Mouse (Mus musculus) heart, postnatal 4 days (tissue): ENCODE data around the gene Slc35g1. TPM values are rescaled to one million over a fixed set of nuclear protein-coding genes. Genes with fewer than 3 reads are reported as not detected.

Source experiments
- DNase-seq: peaks from one replicate; pipeline ENCODE4 v3.0.0; 2021
- total RNA-seq, 2 experiments: library from RNA; stranded (reverse); gene quantifications; 2 replicates each; pipeline ENCODE4 v1.2.3; 2021

Slc35g1 gene
- total RNA-seq, 2 experiments from 2014 or later = 1.9 to 2.0 TPM

- DNase-seq = no peak
Observed at GRCm38 (mm10) chr19:38396633-38396970, 822 bp downstream of the Slc35g1 start.

DNA sequence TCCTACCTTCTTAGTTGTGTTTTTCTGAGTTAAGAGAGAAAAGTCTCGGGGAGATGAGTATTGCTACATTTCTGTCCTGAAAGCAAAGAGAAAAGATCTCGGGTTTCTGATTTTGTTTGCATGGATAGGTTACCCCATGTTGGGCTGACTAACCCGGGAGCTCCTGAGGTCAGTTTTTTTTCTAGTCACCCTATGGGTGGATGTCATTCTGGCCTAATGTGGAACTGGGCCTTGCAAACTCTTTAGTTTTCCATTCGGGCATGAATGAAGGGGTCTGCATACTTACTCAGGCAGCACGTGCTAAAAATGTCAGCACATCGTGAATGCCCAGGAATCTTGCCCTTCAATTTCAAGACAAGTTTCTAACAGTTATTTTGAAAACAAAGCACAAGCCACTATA is 1.2 kb downstream of the Slc35g1 start:
- no peak for DNase-seq

GRCm38 (mm10) chr19:38398966-38399365 is 3.2 kb downstream of the Slc35g1 start:
- DNase-seq = no peak

DNA sequence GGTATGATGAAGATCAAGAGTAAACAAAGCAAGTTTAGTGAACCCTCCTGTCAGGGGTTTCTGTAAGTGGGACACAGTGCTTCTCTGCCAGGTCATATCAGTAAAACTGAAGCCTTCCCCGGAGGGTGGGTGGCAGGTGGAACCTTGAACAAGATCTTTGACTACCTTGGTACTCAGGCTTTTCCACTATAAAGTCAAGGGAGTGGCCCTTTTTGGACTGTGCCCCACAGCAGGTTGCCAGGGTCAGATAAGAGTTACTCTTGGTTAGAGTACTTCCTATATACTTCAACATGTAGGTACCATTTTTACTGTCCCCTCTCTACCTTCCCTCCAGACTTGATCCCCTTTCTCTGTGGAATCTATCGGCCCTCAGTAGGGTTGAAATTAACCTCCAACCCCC is 5.1 kb downstream of the Slc35g1 start:
- DNase-seq = no peak

DNA sequence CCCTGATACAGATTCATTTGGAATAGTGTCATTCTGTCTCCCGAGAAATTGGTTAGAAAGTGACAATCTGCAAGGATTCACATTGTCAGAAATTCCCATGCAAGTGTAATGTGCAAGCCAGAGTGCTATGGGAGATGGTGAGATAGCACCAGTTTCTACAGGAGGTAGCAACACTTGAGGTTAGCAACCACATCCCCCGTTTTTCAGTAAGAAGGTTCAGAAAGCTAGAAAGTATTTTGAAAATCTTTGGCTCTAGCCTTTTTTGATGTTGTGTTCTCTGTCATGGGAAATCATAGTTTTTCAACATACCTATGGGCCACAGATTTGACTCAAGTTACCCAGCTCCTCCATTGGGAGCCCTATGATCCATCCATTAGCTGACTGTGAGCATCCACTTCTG is 5.6 kb downstream of the Slc35g1 start:
- no peak for DNase-seq

- DNase-seq = no peak
Observed at GRCm38 (mm10) chr19:38410357-38411056, 14.7 kb downstream of the Slc35g1 start.

DNA sequence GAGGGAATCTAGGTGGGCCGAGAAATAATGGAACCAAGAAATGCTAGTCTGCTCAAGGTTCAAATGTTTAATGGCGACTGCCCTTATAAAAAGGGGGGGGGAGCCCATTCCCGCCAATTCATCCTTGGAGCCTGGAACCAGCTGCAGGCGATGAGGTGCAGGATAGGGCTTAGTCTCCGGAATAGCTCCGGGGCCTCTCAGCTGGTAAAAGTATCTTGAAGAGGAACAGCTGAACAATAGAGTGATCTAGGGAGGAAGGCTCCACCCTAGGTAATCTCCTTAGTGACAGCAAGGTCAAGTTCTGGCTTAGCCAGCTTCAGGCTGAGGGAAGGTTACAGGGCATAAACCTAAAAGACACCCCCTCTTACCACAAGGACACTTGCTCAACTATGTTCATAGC is 18.1 kb downstream of the Slc35g1 start:
- no peak for DNase-seq

DNA sequence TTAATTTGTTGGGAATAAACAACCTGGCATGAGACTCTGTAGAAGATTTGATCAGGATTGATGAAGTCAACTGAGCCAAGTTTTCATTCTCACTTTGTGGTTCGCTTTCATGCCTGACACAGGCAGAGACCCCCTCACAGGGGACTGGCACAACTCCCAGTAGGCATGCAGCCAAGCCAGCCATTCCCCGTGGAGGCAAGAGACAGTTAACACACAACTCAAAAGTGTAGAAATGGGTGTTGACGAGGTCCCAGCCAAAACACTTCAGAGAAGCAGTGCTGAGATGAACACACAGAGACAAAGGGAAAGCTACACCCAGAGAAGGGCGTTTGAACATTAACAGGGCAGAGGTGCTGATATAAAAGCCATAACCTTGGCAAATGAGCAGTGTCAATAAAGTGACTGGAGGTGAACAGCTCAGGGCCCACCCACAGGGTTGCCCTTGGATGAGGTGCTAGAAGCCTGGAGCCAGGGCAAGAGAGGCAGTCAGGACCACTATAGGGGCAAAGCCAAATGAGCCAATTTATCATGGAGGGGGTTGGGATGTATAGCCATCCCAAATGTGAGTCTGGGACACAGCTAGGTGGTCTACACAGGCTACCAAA is 23.1 kb downstream of the Slc35g1 start:
- no peak for DNase-seq

DNA sequence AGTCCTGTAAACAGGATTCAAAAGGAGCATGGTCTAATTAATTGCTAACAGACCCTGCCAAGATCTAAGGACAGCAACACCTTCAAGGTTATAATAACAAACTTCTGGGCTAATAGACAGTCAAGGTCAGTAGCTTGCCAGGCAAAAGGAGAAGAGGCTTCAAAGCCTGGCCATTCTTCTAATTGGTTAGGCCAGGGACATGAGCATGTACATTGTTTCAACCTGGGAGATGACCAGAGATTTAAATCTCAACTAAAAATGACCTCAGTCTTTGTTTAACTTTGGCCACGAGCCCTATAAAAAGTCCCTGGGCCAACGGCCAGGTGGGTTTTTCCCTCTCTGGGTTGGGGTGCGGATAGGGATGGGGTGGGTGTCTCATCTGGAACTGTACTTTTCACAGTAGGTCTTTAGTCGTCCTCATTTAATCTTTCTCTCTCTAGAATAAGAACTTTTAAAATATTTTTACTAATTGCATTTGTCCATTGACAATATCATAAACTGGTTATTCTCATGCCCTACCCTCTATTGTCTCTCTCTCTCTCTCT is 25.0 kb downstream of the Slc35g1 start:
- no peak for DNase-seq

GRCm38 (mm10) chr19:38421436-38421835 is 25.7 kb downstream of the Slc35g1 start:
- DNase-seq = peak; percentile 35

GRCm38 (mm10) chr19:38422926-38423325 is 27.1 kb downstream of the Slc35g1 start:
- DNase-seq = no peak

- peak; percentile 28 for DNase-seq
Observed at GRCm38 (mm10) chr19:38423884-38424283, 28.1 kb downstream of the Slc35g1 start.

DNA sequence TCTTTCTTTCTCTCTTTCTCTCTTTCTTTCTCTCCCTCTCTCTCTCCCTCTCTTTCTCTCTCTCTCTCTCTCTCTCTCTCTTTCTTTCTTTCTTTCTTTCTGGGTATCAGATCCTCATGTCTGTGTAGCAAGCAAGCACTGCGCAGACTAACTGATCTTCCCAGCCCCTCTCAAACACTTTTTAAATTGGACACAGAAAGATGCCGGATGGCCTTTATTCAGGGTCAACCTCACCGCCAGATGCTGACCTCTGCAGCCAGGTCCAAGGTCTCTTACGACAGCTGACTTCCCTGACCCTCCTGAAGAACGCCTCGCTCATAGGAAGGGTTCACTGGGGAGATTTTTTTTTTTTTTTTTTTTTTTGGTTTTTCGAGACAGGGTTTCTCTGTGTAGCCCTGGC is 28.8 kb downstream of the Slc35g1 start:
- no peak for DNase-seq

GRCm38 (mm10) chr19:38429269-38429668 is 33.5 kb downstream of the Slc35g1 start:
- DNase-seq = peak; percentile 16

GRCm38 (mm10) chr19:38430475-38430874 is 34.7 kb downstream of the Slc35g1 start:
- DNase-seq = no peak

GRCm38 (mm10) chr19:38431326-38431725 is 35.5 kb downstream of the Slc35g1 start:
- DNase-seq = no peak

DNA sequence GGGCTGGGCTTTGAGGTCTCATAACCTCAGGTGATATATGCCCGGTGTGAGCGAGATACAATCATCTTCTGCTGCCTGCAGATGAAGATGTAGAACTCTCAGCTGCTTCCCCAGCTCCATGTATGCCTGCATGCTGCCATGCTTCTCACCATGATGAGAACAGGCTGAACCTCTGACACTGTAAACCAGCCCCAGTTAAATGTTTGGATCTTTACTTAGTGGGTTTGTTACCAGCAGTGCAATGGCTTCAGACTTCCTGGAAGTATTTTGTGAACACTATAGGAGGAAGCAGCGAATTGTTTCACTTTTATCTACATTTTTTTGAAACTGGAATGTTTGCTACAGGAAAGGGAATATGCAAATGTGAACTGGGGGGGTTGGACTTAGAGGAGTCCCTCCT is 36.2 kb downstream of the Slc35g1 start:
- no peak for DNase-seq

- no peak for DNase-seq
Observed at GRCm38 (mm10) chr19:38433381-38433780, 37.6 kb downstream of the Slc35g1 start.

DNA sequence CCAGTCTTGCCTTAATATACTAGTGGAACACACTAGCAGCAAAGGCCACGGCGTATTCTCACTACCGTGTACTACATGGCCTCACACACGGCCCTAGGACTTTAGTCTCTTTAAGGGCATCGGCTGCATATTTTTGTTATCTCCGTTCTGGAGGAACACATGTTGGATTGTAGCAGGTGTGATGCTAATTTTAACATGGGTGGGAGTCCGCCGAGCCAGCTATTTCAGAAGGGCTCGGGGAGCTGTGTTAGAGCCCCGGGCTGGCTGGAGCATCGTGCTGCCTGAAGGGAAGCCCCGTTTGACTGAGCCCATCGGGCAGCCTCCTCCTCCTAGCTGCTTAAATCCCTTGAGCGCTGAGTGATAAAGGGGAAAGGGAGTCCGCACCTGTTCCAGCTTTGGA is 39.4 kb downstream of the Slc35g1 start:
- DNase-seq = peak; percentile 18

GRCm38 (mm10) chr19:38441860-38442259 is 46.1 kb downstream of the Slc35g1 start:
- DNase-seq = no peak

GRCm38 (mm10) chr19:38445758-38446157 is 50.0 kb downstream of the Slc35g1 start:
- no peak for DNase-seq
